Mouse (Mus musculus): ENCODE results near the gene Cdhr2.

- TF ChIP-seq POLR2A (IDR thresholded peaks at IDR 0.05; ENCODE audit: borderline replicate concordance, insufficient read depth, low read length) (no peak), CTCF (IDR thresholded peaks at IDR 0.05; ENCODE audit: borderline replicate concordance, insufficient read depth, low read depth, low read length) (no peak)
Measured at GRCm38 (mm10) chr13:54753733-54754132, 52.5 kb downstream of the Cdhr2 start.

All from cerebellum, adult 2 months (tissue).